11 mouse cellular contexts compared by ENCODE assay signal in the genomic region with DNA sequence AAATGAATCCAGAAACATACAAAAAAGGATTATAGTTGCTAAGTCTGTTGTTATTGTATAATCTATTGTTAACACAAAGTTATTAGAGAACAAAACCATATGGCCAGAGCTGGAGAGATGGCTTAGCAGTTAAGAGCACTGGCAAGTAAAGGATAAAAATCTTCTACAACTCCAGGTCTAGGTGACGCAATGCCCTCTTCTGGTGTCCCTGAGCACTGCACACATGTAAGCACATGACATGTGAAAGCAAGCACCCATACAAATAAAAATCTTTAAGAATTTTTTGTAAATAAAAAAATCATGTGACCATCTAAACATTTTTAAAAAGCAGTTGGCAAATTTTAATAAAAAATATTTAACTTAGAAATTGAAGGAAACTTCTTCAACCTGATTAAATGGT. TPM values are rescaled to one million over a fixed set of nuclear protein-coding genes. Genes with fewer than 3 reads are reported as not detected.
DNase-seq lines count a peak whose midpoint lies in the region; ATAC-seq and TF ChIP-seq lines count a peak whose summit lies in the region.
"Had no signal": no experiment of that assay in that cellular context is flagged by ENCODE, and none has a peak within 500 bp of the region (broad histone marks: within the 10 kb centered on the region; RNA-seq: fewer than 3 reads in every experiment).

No protein-coding gene starts in this region.

- H3K27me3 ChIP-seq in kidney, adult 2 months (replicated peaks; ENCODE audit: control insufficient read depth, insufficient read depth, low read length): no peaks in the 10 kb centered on the region
- H3K27me3 ChIP-seq: intestine, embryonic 15.5 days had no signal

- no peak for ATAC-seq in erythroblast, adult 5-6 weeks (replicated peaks; ENCODE audit: low FRiP score, poor library complexity, severe bottlenecking)
- ATAC-seq: intestine, embryonic 15.5 days had no signal

- no peaks in the 10 kb centered on the region for H3K36me3 ChIP-seq in kidney, adult 2 months (ENCODE audit: control insufficient read depth, insufficient read depth, low read length)
- H3K36me3 ChIP-seq: intestine, embryonic 15.5 days had no signal

- TF ChIP-seq CTCF in kidney, adult 2 months (conservative IDR thresholded peaks at IDR 0.05; ENCODE audit: insufficient read depth, insufficient read length, low read depth, low read length): peak; percentile 55

- no peak overlapping the region for H3K27ac ChIP-seq in kidney, adult 2 months (ENCODE audit: insufficient read depth, low read depth, low read length)
- H3K27ac ChIP-seq: intestine, embryonic 15.5 days had no signal

- H3K4me1 ChIP-seq in kidney, adult 2 months (ENCODE audit: control insufficient read depth, insufficient read depth, low read length): no peaks in the 10 kb centered on the region

- DNase-seq in kidney, adult 2 months: peak; percentile 26
- DNase-seq in kidney, postnatal 10 days: no peak
- peak; percentile 53 to 63 for DNase-seq in B cell, adult 2 months
- DNase-seq in NIH3T3 (ENCODE audit: low read depth): peak; percentile 18
- peak; percentile 57 for DNase-seq in lung, postnatal 36 days
- no peak for DNase-seq in right cerebral cortex, postnatal 14 days
- DNase-seq in adrenal gland, adult 8-10 months: no peak
- DNase-seq: cerebellum, adult 8-10 months had no signal

- no peak for TF ChIP-seq POLR2A in kidney, adult 2 months (IDR thresholded peaks at IDR 0.05; ENCODE audit: low read depth, low read length)

- H3K4me3 ChIP-seq in kidney, adult 2 months (ENCODE audit: insufficient read depth, low read depth, low read length): no peak overlapping the region
- H3K4me3 ChIP-seq: erythroblast, embryonic 14.5 days; intestine, embryonic 15.5 days had no signal

- WGBS in kidney, adult 2 months: 100% methylated on average over 1 of the region's 1 CpGs

RNA-seq across cellular contexts. Expression of gene Kansl1, which starts 17.4 kb away (rescaled TPM):
- 51.8 and 63.7 TPM in 2 replicates for polyA plus RNA-seq in kidney, adult 2 months (2012; rRNA removed)
- 10 to 100 TPM; 49.5 to 71.3 (median 64.1) TPM for total RNA-seq in adrenal gland, adult 8-10 months (2022)
- 20.8 and 25.1 TPM in 2 replicates for total RNA-seq in erythroblast, adult 5-6 weeks (2015; ENCODE audit: low replicate concordance)
- total RNA-seq in erythroblast, adult 5-6 weeks (2017; ENCODE audit: low replicate concordance): 20.6 TPM in 2 replicates

Comparison
In these comparisons a context has a peak if more than half of its experiments do, and no peak if none do; other contexts are left out.
1. DNase-seq: peak in kidney, adult 2 months (single experiment), B cell, adult 2 months (2 of 2), NIH3T3 (single experiment) and lung, postnatal 36 days (single experiment); none in kidney, postnatal 10 days (single experiment), right cerebral cortex, postnatal 14 days (single experiment) and adrenal gland, adult 8-10 months (single experiment).